Mouse (Mus musculus): ENCODE measurements around the gene Polm.

Gene Polm

DNA sequence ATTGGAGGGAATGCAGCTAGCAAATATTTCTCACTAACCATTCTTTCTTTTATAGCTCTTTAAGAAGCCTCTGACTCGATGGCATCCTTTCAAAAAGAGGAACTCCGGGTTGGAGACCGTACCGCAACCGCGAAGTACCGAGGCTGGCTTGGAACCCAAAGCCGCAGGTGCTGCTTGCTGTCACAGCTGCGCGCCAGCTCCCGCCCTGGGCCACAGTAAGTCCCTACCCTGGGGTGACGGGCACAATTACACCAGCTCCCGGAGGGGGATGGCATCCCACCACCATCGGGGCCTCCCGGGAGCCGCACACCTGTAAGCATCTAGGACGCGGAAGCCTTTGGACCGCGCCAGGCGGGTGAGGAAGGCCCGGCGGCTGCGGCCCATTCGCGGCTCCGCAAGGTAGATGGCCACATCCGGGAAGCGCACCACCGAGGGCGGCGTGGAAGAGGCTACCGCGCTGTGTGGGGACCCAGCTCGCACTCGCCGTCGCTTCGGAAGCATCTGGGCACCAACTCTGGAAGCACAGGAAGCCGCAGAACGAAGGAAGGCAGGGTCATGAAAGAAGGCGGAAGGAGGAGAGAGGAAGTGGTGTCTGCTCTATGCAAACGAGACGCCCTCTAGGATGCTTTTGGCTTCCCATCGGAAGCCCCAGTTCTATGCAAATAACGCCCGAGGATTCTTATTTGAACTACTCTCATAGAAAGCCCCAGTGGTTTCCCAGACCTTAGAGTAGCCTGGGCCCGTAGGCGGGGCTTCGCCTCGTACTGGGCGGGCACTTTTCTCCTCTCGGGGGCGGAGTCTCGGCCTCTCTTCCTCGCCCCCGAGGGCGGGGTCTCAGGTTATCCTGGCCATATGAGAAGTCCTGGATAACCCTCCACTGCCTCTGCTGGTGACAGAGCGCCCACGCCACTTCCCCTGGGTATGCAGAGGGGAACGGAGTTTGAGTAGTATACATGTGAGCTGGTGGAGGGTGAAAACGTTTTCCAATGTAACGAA, at the start of gene Polm:
TSS of gene Polm (minus strand) at position 766 of the 996 bp plus-strand sequence.
- in situ Hi-C loops (cut with MboI; ENCODE audit: low pct_unique_long_range_greater_than_20kb in 1 of 2, low sequenced_read_pairs in 2 of 2, unreplicated experiment in 1 of 2): no loop called here

DNA sequence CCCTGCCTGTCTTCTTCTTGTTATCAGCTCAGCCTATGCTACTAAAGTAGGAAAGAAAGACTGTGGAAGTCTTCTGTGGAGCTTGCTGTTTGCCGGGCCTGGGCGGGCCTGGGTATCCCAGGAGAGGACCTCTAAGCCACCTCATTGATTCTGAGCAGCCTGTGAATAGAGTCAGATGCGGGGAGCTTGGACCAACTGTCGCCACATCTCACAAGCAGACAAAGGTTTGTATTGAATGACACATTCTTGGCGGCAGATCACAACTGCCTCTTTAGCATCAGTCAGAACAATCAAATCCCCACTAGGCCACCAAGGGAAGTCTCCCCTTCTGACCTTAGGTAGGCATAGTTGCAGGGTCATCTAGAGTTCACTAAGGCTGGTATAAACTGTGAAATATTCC, 49.4 kb upstream of the Polm start:
- in situ Hi-C loops (cut with MboI; ENCODE audit: low pct_unique_long_range_greater_than_20kb in 1 of 2, low sequenced_read_pairs in 2 of 2, unreplicated experiment in 1 of 2): no loop called here

DNA sequence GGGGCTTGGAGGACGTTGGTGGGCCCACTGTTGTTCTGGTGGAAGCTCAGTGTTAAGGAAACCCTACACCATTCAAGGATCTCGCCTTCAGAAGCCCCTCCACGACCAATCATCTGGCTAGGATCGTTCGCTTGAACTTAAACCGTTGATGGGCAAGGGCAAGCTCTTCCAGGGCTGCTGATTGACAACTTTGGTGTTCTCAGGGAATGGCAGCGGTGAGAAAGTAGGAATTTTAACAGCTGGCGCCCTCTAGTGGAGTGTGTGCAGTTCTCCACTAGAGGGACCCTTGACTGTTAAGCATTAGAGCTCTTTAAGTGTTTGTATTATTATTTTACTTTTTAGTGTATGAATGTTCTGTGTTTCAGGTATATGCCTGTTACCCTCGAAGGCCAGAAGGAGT, 48.4 kb upstream of the Polm start:
- in situ Hi-C loops (cut with MboI; ENCODE audit: low pct_unique_long_range_greater_than_20kb in 1 of 2, low sequenced_read_pairs in 2 of 2, unreplicated experiment in 1 of 2): no loop called here

GRCm38 (mm10) chr11:5882518-5882917, 44.7 kb upstream of the Polm start:
- in situ Hi-C loops (cut with MboI; ENCODE audit: low pct_unique_long_range_greater_than_20kb in 1 of 2, low sequenced_read_pairs in 2 of 2, unreplicated experiment in 1 of 2): no loop called here

- in situ Hi-C loops (cut with MboI; ENCODE audit: low pct_unique_long_range_greater_than_20kb in 1 of 2, low sequenced_read_pairs in 2 of 2, unreplicated experiment in 1 of 2): no loop called here
These were observed 42.1 kb upstream of the Polm start for GRCm38 (mm10) chr11:5879905-5880304.

- in situ Hi-C loops (cut with MboI; ENCODE audit: low pct_unique_long_range_greater_than_20kb in 1 of 2, low sequenced_read_pairs in 2 of 2, unreplicated experiment in 1 of 2): no loop called here
These were observed 40.8 kb upstream of the Polm start for GRCm38 (mm10) chr11:5878661-5879060.

GRCm38 (mm10) chr11:5877921-5878526, 40.2 kb upstream of the Polm start, which contains the start of gene Pold2:
TSS of gene Pold2 (minus strand) at chr11:5878292.
- in situ Hi-C loops (cut with MboI; ENCODE audit: low pct_unique_long_range_greater_than_20kb in 1 of 2, low sequenced_read_pairs in 2 of 2, unreplicated experiment in 1 of 2): no loop called here

GRCm38 (mm10) chr11:5877421-5877820, 39.6 kb upstream of the Polm start:
- in situ Hi-C loops (cut with MboI; ENCODE audit: low pct_unique_long_range_greater_than_20kb in 1 of 2, low sequenced_read_pairs in 2 of 2, unreplicated experiment in 1 of 2): no loop called here

DNA sequence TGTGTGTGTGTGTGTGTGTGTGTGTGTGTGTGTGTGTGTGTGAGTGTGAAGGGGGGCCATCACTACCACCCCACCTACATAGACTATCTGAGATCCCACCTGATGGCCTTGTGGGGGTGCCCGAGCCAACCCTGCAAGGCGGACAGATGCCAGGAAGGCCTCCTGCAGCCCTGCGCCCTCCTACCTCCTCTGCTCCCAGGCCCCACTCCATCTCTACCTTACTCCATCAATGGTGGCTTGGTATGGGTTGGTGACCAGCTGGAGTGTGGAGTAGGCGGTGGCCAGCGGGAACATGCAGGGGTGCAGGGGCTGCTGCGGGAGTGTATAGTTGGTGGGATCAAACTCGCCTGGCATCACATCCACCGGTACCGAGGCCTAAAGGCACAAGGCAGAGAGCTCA, 35.4 kb upstream of the Polm start:
- in situ Hi-C loops (cut with MboI; ENCODE audit: low pct_unique_long_range_greater_than_20kb in 1 of 2, low sequenced_read_pairs in 2 of 2, unreplicated experiment in 1 of 2): no loop called here

DNA sequence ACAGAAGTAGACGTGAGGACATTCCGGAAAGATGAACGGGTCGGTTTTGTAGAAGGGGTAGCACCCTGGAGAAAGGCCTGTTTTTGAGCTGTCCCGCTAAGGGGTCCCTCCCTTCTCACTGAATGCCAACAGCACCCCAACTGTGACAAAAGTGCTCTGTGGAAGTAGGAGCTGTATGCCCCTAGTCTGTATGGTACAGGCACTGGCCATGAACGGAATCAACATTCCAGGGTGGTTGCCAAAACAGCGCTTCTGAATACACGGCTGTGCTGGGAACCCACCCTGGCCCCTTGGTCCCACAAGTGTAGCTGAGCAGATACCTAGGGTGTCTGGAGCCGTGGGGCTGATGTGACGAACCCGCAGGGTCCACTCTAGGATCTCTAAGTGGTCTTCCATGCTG, 34.9 kb upstream of the Polm start:
- in situ Hi-C loops (cut with MboI; ENCODE audit: low pct_unique_long_range_greater_than_20kb in 1 of 2, low sequenced_read_pairs in 2 of 2, unreplicated experiment in 1 of 2): no loop called here

DNA sequence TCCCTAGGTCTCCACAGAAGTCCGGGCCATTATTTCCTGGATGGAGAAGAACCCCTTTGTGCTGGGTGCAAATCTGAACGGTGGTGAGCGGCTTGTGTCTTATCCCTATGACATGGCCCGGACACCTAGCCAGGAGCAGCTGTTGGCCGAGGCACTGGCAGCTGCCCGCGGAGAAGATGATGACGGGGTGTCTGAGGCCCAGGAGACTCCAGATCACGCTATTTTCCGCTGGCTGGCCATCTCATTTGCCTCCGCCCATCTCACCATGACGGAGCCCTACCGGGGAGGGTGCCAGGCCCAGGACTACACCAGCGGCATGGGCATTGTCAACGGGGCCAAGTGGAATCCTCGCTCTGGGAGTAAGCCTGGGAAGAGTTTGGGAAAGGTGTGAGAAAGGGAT, 32.3 kb upstream of the Polm start:
- in situ Hi-C loops (cut with MboI; ENCODE audit: low pct_unique_long_range_greater_than_20kb in 1 of 2, low sequenced_read_pairs in 2 of 2, unreplicated experiment in 1 of 2): no loop called here

GRCm38 (mm10) chr11:5869331-5869730, 31.5 kb upstream of the Polm start:
- in situ Hi-C loops (cut with MboI; ENCODE audit: low pct_unique_long_range_greater_than_20kb in 1 of 2, low sequenced_read_pairs in 2 of 2, unreplicated experiment in 1 of 2): no loop called here

GRCm38 (mm10) chr11:5868324-5868723, 30.5 kb upstream of the Polm start:
- in situ Hi-C loops (cut with MboI; ENCODE audit: low pct_unique_long_range_greater_than_20kb in 1 of 2, low sequenced_read_pairs in 2 of 2, unreplicated experiment in 1 of 2): no loop called here

DNA sequence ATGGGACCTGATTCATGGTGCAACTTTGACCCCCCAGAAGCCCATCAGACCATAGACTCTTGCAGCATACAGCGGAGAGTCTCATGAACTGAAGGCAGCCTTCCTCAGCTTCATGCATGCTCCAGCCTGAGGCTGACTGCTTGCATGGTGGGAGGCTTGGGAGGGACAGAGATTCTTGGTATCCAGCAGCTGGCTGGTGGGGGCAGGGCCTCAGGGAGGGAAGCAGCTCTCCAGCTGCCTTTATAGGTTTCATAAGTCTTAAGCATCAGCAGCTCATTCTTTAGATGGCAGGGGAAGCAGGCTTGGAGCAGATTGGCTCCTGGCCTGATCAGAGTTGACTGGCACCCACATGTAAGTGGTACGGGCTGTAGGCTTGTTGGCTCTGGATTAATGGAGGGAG, 29.4 kb upstream of the Polm start:
- in situ Hi-C loops (cut with MboI; ENCODE audit: low pct_unique_long_range_greater_than_20kb in 1 of 2, low sequenced_read_pairs in 2 of 2, unreplicated experiment in 1 of 2): no loop called here

- in situ Hi-C loops (cut with MboI; ENCODE audit: low pct_unique_long_range_greater_than_20kb in 1 of 2, low sequenced_read_pairs in 2 of 2, unreplicated experiment in 1 of 2): no loop called here
These were observed 24.7 kb upstream of the Polm start for GRCm38 (mm10) chr11:5862394-5863105.

GRCm38 (mm10) chr11:5861678-5862393, 24.0 kb upstream of the Polm start, which contains the start of gene Aebp1:
TSS of gene Aebp1 (plus strand) at chr11:5861947.
- in situ Hi-C loops (cut with MboI; ENCODE audit: low pct_unique_long_range_greater_than_20kb in 1 of 2, low sequenced_read_pairs in 2 of 2, unreplicated experiment in 1 of 2): no loop called here

- in situ Hi-C loops (cut with MboI; ENCODE audit: low pct_unique_long_range_greater_than_20kb in 1 of 2, low sequenced_read_pairs in 2 of 2, unreplicated experiment in 1 of 2): no loop called here
These were observed 22.8 kb upstream of the Polm start for GRCm38 (mm10) chr11:5860639-5861038.

- in situ Hi-C loops (cut with MboI; ENCODE audit: low pct_unique_long_range_greater_than_20kb in 1 of 2, low sequenced_read_pairs in 2 of 2, unreplicated experiment in 1 of 2): no loop called here
These were observed 22.2 kb upstream of the Polm start for GRCm38 (mm10) chr11:5859883-5860550.

Data from mouse embryonic stem cell (cell line).